Mouse (Mus musculus) gastrocnemius, postnatal 36 days (tissue): ENCODE data around the gene Ampd2. TPM values are rescaled to one million over a fixed set of nuclear protein-coding genes. Genes with fewer than 3 reads are reported as not detected.
A peak's percentile ranks its signal among the peaks of the same experiment; 100 is the strongest.

Experiments
- DNase-seq, 2 experiments: peaks; one replicate each; pipeline ENCODE4 v3.0.0; 2022
- intact Hi-C: fragments of 180-260 bp; cut with DNase I; formaldehyde crosslinking; loops from one replicate; pipeline ENCODE4 v1.15.1; 2025
- long read RNA-seq, 2 experiments: library from polyadenylated mRNA; stranded (forward); transcript quantifications; one replicate each; pipeline ENCODE4 v2.0.0; 2021
- total RNA-seq, 2 experiments: library from RNA; stranded (reverse); gene quantifications; 2 replicates each; pipeline ENCODE4 v1.2.3; 2021

Ampd2 gene
- 1 to 10 TPM; 3.8 TPM for total RNA-seq
- long read RNA-seq, experiment 1, partial matches to known transcripts: 1 of 1 reads
- long read RNA-seq, experiment 1, other reads (novel, unspliced or antisense): 0 of 1 reads
- long read RNA-seq, experiment 2, partial matches to known transcripts: 1 of 1 reads
- long read RNA-seq, experiment 2, other reads (novel, unspliced or antisense): 0 of 1 reads

- DNase-seq: peak; percentile 78 to 84
- intact Hi-C loops: no loop called here
These were observed at the start of gene Ampd2 for GRCm38 (mm10) chr3:108086470-108086979. TSS of gene Ampd2 (minus strand) at chr3:108086651.

- DNase-seq: no peak
- intact Hi-C loops: no loop called here
These were observed 48.2 kb upstream of the Ampd2 start for GRCm38 (mm10) chr3:108134701-108135100.

GRCm38 (mm10) chr3:108132484-108132883 is 46.0 kb upstream of the Ampd2 start:
- intact Hi-C loops: no loop called here
- no peak for DNase-seq

GRCm38 (mm10) chr3:108131821-108132220 is 45.4 kb upstream of the Ampd2 start:
- no peak for DNase-seq
- intact Hi-C loops: no loop called here

- intact Hi-C loops: no loop called here
These were observed 44.8 kb upstream of the Ampd2 start for GRCm38 (mm10) chr3:108131216-108131615.

GRCm38 (mm10) chr3:108129804-108130203 is 43.4 kb upstream of the Ampd2 start:
- intact Hi-C loops: no loop called here
- DNase-seq: no peak

More at GRCm38 (mm10) chr3:108131216-108131615, 44.8 kb upstream of the Ampd2 start:
- no peak for DNase-seq

- no peak for DNase-seq
- intact Hi-C loops: no loop called here
These were observed 42.9 kb upstream of the Ampd2 start for GRCm38 (mm10) chr3:108129367-108129766.

- no peak for DNase-seq
- intact Hi-C loops: no loop called here
These were observed 42.1 kb upstream of the Ampd2 start for GRCm38 (mm10) chr3:108128520-108128919.

- intact Hi-C loops: no loop called here
- no peak for DNase-seq
These were observed 39.9 kb upstream of the Ampd2 start for GRCm38 (mm10) chr3:108126327-108126726.

GRCm38 (mm10) chr3:108124131-108124530 is 37.7 kb upstream of the Ampd2 start:
- intact Hi-C loops: no loop called here
- no peak for DNase-seq

- intact Hi-C loops: no loop called here
- DNase-seq: no peak
These were observed 36.8 kb upstream of the Ampd2 start for GRCm38 (mm10) chr3:108123242-108123641.

GRCm38 (mm10) chr3:108121101-108121500 is 34.6 kb upstream of the Ampd2 start:
- DNase-seq: no peak
- intact Hi-C loops: no loop called here

- intact Hi-C loops: no loop called here
These were observed 31.0 kb upstream of the Ampd2 start for GRCm38 (mm10) chr3:108117465-108117864.

GRCm38 (mm10) chr3:108113591-108114289 is 27.3 kb upstream of the Ampd2 start:
- no peak for DNase-seq
- intact Hi-C loops: no loop called here

More at GRCm38 (mm10) chr3:108117465-108117864, 31.0 kb upstream of the Ampd2 start:
- DNase-seq: no peak

- intact Hi-C loops: no loop called here
- DNase-seq: no peak
These were observed 26.2 kb upstream of the Ampd2 start for GRCm38 (mm10) chr3:108112666-108113065.

- intact Hi-C loops: no loop called here
- no peak for DNase-seq
These were observed 25.8 kb upstream of the Ampd2 start for GRCm38 (mm10) chr3:108112246-108112645.

- intact Hi-C loops: no loop called here
- no peak for DNase-seq
These were observed 24.9 kb upstream of the Ampd2 start for GRCm38 (mm10) chr3:108111320-108111719.

- intact Hi-C loops: no loop called here
These were observed 18.8 kb upstream of the Ampd2 start for GRCm38 (mm10) chr3:108105281-108105680.

GRCm38 (mm10) chr3:108102075-108102474 is 15.6 kb upstream of the Ampd2 start:
- intact Hi-C loops: no loop called here
- DNase-seq: no peak

More at GRCm38 (mm10) chr3:108105281-108105680, 18.8 kb upstream of the Ampd2 start:
- DNase-seq: no peak

GRCm38 (mm10) chr3:108101594-108101993 is 15.1 kb upstream of the Ampd2 start:
- intact Hi-C loops: no loop called here
- no peak for DNase-seq

- intact Hi-C loops: no loop called here
- no peak for DNase-seq
These were observed 11.9 kb upstream of the Ampd2 start for GRCm38 (mm10) chr3:108098316-108098715.

GRCm38 (mm10) chr3:108097656-108098055 is 11.2 kb upstream of the Ampd2 start:
- no peak for DNase-seq
- intact Hi-C loops: no loop called here
